Mouse (Mus musculus) kidney, adult 9 months (tissue): Measurements from ENCODE around the gene Jakmip3.
A peak's percentile ranks its signal among the peaks of the same experiment; 100 is the strongest.

ENCODE experiments used
- DNase-seq: peaks from one replicate; pipeline ENCODE4 v3.0.0; 2022

Jakmip3 gene

DNA sequence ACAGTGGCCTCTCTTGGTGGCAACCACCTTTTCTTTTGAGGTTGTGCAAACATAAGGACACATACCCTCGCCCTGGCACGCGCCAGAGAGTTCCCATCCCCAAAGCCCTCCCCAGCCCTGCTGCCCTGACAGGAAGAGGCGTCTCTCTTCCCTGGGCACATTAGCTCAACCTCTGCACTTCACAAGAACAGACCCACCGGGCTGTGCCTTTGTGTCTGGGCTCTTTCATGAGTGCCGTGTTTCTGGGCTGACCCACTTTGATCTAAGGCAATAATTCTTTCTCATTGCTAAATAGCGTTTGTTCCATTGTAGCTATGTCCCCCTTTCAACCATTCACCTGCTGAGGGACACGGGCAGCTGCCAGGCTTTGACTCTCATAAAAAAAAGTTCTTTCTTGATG, 7.8 kb downstream of the Jakmip3 start:
- no peak for DNase-seq

DNA sequence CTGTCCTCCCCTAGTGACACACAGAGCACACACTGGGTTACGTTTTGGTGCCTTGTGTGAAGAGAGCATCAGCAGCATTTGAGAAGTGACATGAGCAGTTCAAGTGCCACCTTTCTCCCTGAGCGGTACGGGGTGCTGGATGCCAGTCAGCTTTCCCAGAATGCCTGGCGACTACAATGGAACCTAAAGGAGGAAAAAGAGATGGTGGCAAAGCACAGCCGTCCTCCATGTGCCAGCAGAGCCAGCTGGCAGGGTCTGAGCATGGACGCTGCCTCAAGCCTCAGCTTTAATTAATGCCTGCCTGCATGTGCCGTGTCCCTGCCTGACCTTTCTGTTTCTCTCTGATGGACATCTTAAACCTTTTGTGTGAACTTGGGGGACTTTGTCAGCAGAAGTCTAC, 15.3 kb downstream of the Jakmip3 start:
- DNase-seq, result no peak

DNA sequence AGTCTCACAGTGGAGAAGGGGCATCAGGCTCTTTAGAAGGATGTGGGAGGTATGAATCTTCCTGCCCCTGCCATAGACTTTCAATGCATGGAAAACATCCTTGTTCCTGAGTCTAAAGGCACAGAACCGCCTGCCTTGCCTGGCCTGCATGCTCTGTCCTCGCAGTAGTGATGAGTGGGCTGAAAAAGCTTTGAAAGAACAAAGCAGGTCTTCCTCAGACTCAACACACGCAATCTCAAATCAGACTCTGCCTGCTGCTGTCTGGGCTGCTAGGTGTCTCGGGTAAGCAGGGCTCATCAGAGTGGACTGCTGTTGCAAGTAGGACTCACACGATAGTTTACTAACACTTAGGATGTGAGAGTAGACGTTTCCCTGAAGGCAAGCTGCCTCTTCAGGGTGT, 16.6 kb downstream of the Jakmip3 start:
- DNase-seq, result no peak

DNA sequence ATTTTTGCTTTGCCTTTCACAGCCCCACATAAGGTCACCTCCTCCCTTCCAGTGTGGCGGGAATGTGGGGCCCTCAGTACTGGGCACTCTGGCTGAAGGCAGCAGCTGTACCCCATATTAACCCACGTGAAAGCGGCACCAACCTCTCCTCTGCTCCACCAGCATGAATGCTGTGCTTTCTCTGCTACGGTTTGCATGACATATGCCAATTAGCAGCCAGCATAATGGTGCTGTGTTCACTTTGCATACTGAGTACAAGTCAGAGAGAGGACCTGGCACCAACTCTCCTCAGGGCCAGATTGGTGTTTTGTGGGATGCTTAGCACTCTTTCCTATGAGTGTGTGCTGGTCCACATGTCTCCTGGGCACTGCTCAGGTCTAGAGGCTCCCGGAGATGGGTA, 19.2 kb downstream of the Jakmip3 start:
- no peak for DNase-seq

DNA sequence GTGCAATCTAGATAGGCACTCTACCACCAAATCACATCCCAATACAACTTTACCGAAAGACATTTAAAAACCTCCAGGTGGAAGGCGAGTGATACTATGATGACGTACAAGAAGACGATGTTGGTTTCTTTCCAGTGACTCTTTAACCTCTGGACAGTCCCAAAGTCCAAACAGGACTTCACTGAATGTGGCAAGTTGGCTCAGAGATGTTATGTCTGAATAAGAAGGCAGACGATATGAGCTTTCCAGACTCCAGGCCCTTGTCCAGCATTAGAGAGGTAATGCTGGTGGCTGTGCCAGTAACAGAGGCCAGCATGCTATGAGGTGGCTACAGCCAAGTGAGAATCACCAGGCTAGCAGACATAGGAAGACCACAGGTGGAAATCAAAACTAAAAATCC, 23.2 kb downstream of the Jakmip3 start:
- DNase-seq, result peak; percentile 69

DNA sequence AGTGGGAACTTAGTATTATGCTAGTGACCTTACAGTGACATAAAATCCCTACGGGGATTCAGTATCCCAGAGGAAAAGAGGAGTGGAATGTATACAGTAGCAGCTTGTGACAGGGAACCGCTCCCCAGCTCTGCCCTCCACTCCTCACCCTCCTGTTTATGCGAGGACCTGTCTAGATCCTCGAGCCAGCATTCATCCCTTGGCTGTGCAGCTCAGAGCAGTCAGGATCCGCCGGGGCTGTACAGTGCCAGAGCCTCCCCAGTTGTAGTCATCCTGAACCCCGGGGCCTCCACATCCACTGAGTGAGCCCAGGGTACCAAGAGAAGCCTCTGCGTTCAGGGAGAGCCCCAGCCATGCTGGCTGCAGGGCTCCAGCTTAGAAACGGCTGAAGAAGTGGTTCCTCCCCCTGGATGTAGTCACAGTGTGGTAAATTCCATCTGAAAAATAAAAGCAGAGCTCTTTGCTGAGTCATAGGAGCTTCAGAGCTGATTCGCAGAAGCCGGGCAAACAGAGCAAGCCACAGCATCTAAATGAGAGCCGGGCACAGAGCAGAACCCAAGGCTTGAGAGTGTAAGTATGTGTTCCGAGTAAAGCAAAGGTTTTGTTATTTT, 27.6 kb downstream of the Jakmip3 start:
- no peak for DNase-seq

DNA sequence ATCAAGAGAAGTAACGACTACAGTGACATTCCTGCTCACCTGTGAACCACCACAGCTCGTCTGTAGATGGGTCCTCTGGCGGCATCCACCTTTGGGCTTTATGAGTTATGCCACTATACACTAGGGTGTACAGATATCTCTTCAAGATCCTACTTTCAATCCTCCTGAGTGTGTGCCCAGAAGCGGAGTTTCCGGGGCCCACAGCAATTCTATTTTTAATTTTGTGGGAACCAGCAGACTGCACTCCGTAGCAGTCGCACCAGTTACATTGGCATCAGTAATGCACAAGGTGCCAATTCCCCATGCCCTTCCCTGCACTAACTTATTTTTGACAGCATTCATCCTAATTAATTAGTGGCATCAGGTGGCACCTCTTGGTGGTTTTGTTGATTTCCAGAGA, 37.0 kb downstream of the Jakmip3 start:
- DNase-seq, result no peak

DNA sequence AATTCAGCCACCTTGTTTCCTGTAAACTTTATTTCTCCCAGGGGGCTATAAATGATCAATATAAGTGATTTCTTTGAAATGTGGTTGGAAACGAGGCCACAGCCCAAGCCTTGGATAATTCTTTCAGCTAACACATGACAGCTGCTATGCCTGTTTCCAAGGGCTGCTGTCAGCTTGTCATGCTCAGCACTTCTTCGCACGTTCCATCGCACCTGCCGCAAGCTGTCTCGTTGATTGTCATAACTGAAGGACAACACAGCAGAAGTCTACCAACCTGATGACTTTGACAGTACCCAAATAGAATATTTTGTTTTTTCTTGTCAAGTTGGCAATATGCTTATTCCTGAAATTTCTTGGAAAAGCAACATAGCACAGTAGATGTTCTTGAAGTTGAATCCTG, 44.0 kb downstream of the Jakmip3 start:
- no peak for DNase-seq

DNA sequence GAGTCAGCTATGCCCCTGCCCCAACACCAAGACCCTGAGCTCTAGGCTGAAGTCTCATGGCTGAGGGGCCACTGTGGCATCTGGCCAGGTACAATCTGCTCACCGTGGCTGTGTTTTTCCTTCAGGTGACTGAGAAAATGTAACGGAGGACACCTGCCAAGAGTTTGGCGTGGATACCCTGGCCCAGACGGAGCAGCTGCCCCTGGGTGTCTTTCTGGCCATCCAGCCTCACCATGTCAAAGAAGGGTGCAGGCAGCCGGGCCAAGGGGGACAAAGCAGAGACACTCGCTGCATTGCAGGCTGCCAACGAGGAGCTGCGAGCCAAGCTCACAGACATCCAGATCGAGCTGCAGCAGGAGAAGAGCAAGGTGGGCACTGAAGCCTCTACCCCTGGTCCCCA, 48.6 kb downstream of the Jakmip3 start:
- no peak for DNase-seq

DNA sequence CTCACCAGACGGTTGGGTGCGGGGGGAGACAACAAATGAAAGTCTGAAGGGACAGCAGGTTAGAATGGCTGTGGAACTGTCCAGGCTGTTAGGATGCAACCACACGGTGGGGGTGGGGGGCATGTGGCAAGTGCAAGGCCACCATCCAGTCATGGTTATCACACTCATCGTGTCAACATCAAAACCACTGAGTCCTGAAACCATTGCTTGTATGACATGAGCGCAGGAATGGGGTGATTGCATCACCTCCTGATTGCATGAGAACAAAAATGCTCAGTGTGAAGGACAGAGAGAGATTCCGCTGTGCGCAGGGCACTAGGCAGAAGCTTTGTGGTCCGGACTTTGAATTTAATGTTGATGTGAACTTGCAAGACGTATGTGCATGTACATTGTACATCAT, 62.2 kb downstream of the Jakmip3 start:
- DNase-seq, result no peak

DNA sequence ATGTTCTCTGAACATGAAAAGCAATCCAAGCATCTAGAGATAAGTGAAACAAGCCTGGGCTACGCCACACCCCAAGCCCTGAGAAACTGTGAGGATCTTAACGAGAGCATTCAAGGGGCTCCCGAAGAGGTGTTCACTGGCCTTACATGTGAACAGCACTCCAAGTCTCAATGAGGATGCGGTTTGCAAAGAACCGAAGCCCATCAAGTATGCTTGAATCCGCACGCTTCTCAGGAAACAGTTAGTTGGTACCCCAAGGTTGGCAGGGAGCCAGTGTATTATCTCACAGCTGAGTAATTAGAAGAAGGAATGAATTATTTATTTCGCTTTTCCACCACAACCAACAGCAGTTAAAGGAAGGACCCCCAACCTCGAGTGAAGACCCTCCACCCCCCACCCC, 62.7 kb downstream of the Jakmip3 start:
- no peak for DNase-seq

DNA sequence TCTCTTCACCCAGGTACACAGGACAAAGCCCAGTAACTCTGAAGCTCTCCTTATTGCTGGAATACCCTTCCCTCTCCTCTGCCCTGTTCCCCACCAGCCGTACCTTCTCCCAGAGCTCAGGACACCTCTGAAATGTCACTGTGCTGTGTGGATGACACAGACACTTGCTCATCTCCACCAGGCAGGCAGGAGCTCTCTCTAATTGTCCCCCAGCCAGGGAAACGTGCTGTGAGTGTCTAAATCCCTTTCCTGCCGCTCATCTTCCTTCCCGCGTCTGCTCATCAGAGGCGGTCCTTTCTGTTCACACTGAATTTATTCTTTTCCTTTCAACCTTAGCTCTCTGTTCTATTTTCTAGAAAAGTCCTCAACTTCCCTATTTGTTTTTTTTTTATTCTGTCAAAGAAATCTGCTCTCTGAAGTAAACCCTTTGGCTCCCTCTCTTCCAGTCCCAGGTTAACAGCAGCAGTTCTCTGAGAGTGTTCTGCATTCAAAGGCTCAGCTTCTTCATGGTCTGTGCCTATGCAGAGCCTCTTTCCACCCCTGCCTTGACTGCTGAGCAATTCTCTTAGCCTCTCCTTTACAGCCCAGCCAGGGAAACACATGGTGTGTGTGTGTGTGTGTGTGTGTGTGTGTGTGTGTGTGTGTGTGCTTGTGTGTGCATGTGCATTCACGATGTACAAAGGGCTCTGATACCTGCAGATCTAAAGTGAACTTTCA, 69.4 kb downstream of the Jakmip3 start:
- no peak for DNase-seq

DNA sequence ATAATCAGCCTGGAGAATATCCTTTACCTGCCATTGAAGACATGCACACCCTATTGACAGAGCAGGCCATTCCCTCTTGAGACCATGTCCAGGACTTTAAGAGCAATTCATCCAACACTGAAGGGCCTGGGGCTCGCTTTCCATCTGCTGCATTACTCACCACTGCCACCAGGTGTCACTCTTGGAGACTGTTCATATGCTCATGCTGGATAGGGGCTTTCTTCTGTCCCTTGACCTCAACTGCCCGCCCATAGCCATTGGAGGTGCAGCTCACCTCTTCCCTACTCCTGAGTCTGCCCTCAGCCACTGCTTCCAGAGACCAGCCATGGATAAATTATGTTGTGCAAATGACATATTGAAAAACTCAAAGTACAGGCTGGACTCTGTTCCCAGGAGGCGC, 70.5 kb downstream of the Jakmip3 start:
- peak; percentile 43 for DNase-seq

DNA sequence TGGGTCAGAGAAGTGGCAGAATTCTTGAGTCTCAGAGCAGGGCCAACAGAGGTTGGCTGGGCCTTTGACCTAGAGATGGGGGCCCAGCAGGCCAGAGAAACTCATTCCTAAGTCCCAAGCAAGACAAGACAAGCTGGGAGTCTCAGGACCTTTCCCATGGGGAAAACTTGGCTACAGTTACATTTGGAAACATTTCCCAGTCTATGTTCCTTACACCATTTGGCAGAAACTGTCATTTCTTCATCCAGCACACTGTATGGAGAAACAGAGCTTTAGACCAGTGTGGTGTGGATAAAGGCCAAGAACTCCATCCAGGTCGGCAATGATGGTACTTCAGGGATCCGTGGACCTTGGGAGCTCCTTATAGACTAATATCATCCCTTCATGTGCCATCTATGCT, 71.1 kb downstream of the Jakmip3 start:
- no peak for DNase-seq

DNA sequence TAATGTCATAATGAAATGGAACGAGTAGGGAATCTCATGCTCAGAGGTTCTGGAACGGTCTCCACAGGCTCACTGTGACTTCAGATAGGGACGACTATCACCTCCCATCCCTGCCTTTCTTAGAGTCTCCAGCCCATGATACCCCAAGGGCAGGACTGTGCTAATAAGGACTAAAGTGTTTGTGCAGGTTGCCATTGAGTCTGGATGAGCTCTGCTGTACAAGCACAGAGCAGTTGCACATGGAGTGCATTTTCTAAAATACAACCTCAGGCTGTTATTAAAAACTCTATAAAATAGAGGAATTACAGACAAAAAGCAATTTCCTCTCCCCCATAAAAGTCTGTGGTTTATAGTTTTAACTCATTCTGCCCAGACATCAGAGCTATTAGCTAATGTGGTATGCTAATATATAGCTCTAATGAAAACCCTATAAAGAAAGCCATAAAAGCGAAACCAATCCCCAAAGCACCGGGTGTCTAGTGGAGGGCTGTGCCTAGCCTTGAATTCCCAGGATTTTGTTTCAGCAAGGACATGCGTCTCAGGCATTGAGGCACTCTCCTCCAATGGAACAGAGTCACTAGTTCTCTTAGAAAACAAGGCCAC, 72.3 kb downstream of the Jakmip3 start:
- DNase-seq, result no peak

DNA sequence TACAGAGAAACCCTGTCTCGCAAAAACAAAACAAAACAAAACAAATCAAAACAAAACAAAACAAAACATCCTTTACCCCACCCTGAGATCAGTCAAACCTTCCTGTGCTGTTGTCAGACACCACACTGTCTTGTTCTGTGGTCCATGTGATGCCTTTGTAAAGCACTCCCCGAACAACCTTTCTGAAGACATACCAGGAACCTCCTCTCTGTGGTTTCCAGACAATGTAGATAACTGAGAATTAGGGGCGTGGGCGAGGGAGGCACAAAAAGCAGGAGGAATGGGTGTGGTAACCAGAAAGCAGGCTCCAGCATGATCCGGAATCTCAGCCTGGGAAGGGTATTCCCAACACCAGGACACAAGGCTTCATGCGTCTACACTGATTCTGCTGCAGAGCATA, 74.6 kb downstream of the Jakmip3 start:
- no peak for DNase-seq

DNA sequence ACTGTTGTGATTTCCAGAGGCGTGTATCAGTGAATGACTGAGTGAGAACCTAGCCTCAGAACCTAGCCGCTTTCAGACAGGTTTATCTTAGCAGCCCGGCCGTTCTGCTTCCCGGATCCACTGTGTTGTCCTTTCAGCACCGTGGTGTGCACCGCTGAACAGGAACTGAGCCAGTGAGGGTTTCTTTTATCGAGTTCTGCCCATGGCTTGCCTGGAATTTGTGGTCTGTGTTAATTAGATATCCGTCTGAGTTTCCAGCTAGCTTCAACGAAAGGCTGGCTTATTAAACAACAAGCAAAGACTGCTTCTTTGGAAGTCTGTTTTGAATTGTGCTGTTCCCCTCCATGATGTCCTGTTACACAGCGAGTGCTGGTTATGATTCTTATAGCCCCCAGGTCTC, 75.8 kb downstream of the Jakmip3 start:
- no peak for DNase-seq

DNA sequence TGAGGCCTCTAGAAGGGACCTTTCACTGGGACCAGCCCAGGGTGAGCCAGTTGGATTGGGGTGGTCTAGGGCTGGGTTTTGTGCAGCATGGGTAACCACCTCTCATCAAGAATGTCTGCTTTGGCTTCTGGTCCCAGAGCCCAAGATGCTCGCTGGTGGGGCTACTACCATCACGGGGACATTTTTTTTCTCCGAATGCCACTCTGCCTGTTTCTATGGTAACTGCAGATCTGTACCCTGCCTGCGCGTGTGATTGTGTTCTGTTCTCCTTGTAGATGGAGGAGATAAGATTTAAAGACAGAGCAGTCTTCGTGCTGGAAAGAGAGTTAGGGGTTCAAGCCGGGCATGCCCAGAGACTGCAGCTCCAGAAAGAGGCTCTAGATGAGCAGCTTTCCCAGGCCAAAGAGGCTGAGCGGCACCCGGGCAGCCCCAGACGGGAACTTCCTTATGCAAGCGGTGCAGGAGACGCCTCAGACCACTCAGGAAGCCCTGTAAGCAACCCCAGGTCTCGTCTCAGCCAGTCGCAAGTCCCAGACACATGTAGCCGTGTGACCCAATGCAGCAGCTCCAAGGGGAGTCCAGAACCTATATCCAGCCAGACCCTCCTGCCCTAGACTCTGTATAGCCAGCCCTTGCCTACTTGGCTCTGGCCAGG, 76.8 kb downstream of the Jakmip3 start:
- DNase-seq, result no peak

DNA sequence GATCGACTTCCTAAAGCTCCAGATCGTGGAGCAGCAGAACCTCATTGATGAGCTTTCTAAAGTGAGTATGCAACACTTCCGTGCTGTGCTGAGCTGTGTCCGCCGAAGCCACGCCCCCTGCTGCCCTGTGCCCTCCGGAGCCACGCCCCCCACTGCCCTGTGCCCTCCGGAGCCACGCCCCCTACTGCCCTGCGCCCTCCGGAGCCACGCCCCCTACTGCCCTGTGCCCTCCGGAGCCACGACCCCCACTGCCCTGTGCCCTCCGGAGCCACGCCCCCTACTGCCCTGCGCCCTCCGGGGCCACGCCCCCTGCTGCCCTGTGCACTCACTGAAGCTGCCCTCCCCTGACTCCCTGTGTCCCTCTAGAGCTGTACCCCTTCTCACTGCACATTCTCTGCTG, 80.4 kb downstream of the Jakmip3 start:
- DNase-seq, result peak; percentile 36

DNA sequence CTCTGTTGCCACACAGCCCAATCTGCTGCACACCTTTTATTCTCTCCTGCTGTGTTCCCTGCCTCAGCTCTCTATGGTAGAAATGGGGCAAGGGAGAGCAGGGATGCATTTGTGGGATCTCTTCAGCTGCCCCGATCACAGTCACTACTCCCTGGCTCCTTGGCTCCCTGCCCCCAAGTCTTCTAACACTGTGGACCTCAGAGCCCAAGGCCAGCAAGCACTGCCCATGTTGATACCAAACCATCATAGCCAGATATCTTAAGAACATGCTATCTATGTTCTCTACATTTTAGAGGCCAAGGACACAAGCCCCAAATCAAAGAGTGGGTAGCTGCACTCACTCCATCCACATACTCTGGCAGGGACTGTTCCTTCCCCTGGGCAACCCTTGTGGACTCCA, 80.8 kb downstream of the Jakmip3 start:
- no peak for DNase-seq

DNA sequence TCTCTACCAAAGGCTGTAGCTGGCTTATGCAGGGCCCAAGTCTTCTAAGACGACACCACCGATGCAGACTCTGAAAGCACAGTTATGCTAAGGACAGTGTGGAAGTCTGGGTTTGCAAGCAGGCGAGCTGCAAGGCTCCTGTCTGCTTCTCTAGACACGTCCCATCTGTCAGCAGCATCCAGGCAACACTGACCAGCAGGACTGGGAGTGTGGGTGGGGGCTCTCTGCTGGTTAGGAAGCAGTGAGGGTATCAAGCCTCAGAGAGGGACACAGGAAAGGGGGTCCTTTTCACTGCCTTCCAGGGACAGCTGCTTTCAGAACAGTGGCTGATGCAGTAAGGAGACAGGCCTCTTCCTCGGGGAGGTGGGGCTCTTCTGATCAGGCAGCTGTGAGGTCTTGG, 86.6 kb downstream of the Jakmip3 start:
- no peak for DNase-seq

DNA sequence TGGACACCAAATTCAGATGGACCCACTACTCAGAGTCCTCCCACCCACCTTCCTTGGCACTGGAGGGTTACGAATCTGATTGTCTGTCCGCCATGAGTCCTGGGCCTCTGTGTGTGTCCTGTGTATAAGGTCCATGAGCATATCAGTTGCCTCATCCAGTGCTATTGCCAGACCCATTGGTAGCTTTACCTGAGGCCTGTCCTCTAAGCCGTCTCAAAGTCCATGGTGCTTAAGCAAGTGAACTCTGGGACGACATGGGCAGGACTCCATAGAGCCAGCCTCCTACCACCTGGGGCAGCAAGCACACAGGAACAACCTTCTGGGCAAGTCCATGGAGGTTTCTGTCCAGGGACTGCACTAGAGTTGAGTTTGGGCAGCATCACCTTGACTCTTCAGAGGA, 90.7 kb downstream of the Jakmip3 start:
- DNase-seq, result no peak

DNA sequence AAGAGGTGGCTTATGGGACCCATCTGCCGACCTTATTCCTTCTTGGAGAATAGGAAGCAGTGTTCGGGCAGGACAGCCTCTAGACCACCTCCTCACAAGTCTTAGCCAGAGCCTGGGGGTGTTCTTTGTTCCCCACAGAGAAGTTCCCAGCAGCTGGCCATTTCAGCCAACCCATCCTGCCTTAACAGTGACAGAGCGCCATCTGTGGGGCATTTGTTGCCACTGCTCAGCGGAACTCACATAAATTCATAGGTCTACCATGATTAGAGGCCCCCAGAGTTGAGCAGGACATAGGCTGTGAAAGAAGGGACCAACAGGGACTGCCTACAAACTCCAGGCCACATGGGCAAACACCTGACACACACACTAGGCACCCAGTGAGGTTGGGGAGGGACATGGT, 122.9 kb downstream of the Jakmip3 start:
- DNase-seq, result peak; percentile 6

DNA sequence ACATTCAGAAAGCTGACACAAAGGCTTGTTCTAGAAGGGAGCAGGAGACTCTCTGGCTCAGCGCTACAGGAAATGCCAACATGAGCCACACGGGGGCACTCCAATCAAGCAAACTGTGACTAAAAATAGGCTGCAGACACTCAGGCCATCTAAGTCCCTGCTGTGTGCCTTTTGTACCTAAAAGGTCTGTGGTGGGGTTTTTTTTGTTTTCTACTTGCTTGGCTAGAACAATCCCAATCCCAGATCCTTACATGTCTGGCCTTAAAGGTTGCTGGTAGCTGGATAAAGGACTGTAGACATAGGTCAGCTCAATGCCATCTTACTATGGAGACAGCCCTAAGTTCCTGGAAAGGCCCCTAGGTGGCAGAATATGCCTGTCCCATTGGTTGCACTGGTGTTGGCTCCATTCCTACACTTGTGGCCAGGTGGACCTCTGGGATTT, 127.7 kb downstream of the Jakmip3 start:
- DNase-seq, result peak; percentile 63
